Mouse (Mus musculus) frontal cortex, postnatal 25 days (tissue): ENCODE results near the gene Ptcd1.
"Not testable (repeated sequence)": the region's sequence is repeated elsewhere in the genome, so short reads cannot be mapped to it uniquely, and the experiment has no call there.

Source experiments
- DNase-seq, 2 experiments: peaks; one replicate each; pipeline ENCODE4 v3.0.0; 2022; ENCODE audit warnings: low spot score in 2 of 2

Ptcd1 gene

GRCm38 (mm10) chr5:145114071-145114605, 52.8 kb downstream of the Ptcd1 start, which contains the start of gene Arpc1b:
TSS of gene Arpc1b (plus strand) at chr5:145114215.
- DNase-seq, result no peak

- DNase-seq, result no peak
Measured at GRCm38 (mm10) chr5:145113416-145113815, 53.5 kb downstream of the Ptcd1 start.

GRCm38 (mm10) chr5:145112566-145112965, 54.3 kb downstream of the Ptcd1 start:
- no peak for DNase-seq

GRCm38 (mm10) chr5:145110401-145110800, 56.5 kb downstream of the Ptcd1 start:
- no peak for DNase-seq

GRCm38 (mm10) chr5:145105694-145106275, 61.1 kb downstream of the Ptcd1 start:
- no peak for DNase-seq

- DNase-seq, result no peak
Measured at GRCm38 (mm10) chr5:145104328-145104727, 62.6 kb downstream of the Ptcd1 start.

GRCm38 (mm10) chr5:145102706-145103105, 64.2 kb downstream of the Ptcd1 start:
- DNase-seq, result no peak

- not testable (repeated sequence) for DNase-seq
Measured at GRCm38 (mm10) chr5:145101451-145101850, 65.5 kb downstream of the Ptcd1 start.

- DNase-seq, result no peak
Measured at GRCm38 (mm10) chr5:145100960-145101359, 65.9 kb downstream of the Ptcd1 start.

GRCm38 (mm10) chr5:145098340-145098821, 68.5 kb downstream of the Ptcd1 start:
- DNase-seq, result no peak
